Mouse (Mus musculus) heart, postnatal 4 days (tissue): ENCODE data around the gene Nfe2. TPM values are rescaled to one million over a fixed set of nuclear protein-coding genes. Genes with fewer than 3 reads are reported as not detected.
A peak's percentile ranks its signal among the peaks of the same experiment; 100 is the strongest.

Experiments
- DNase-seq: peaks from one replicate; pipeline ENCODE4 v3.0.0; 2021
- microRNA-seq, 2 experiments: library from miRNA; unstranded; fragments of <30 nt; microRNA quantifications; one replicate each; pipeline ENCODE4 v1.2.0; 2021 to 2022
- total RNA-seq, 2 experiments: library from RNA; stranded (reverse); gene quantifications; 2 replicates each; pipeline ENCODE4 v1.2.3; 2021

The Nfe2 gene
- total RNA-seq, 2 experiments from 2014 or later, result 1.0 to 1.1 TPM

DNA sequence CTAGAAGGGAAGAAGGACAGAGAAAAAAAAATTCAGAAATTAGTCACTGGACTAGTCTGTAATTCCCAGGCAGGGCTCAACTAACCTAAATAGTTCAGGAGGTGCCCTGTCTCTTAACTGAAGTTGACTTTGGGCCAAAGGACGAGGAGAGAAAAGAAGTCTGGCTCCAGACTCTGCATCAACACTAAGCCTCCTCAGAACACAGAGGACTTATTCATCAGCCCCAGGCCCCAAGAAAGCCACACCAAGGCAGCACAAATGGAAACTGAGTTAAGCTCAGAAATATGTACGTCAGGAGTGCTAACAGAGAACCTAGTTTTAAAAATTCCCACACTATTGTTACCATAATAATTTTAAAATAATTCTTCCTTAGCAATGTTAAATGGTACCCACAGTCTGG, 44.1 kb downstream of the Nfe2 start:
- no peak for DNase-seq

DNA sequence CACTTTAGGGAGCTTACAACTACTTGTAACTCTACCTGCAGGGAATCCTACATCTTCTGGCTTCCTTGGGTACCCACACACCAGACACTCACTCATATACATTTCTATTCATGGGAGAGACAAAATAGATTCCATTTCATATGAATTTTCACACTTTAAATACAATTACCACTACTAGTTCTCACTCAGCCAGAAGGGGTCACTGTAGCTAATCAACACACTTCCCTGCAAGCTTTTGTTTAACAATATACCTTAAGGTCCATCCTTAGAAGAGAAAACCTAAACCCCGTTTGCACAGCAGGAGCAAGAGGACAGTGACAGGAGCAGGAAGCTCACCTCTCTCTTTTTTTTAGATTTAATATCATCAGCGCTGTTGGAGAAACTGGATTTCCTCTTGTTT, 53.0 kb downstream of the Nfe2 start:
- no peak for DNase-seq

GRCm38 (mm10) chr15:103202088-103202793, 56.0 kb downstream of the Nfe2 start:
- peak; percentile 76 for DNase-seq

Small RNAs within 50 kb of the gene (microRNA-seq; reads per million reads assigned to microRNA genes)
- 147 to 248 reads per million in 2 experiments for gene Mir148b

Other genes with a start within 250 kb of the Nfe2 start
- under 1 TPM in 1 of 2 experiments, not detected in 1; 0.14 TPM for gene Hoxc4, start 239.5 kb downstream of the Nfe2 start, total RNA-seq
- gene Smug1, start 91.3 kb downstream of the Nfe2 start, total RNA-seq, result 10 to 100 TPM; 12.7 to 14.1 TPM
- gene Cbx5, start 18.6 kb downstream of the Nfe2 start, total RNA-seq, result 100 to 1,000 TPM; 146 TPM
- 100 to 1,000 TPM; 408 to 415 TPM for gene Hnrnpa1, start 18.0 kb downstream of the Nfe2 start, total RNA-seq
- 10 to 100 TPM; 88.7 to 91.2 TPM for gene Copz1, start 14.3 kb upstream of the Nfe2 start, total RNA-seq
- gene Gpr84, start 52.2 kb upstream of the Nfe2 start, total RNA-seq, result not detected
- gene Zfp385a, start 81.7 kb upstream of the Nfe2 start, total RNA-seq, result 10 to 100 TPM; 21.9 to 22.0 TPM
- 100 to 1,000 TPM; 120 to 121 TPM for gene Itga5, start 108.4 kb upstream of the Nfe2 start, total RNA-seq
- gene Gtsf1, start 172.1 kb upstream of the Nfe2 start, total RNA-seq, result 1 to 10 TPM; 1.3 to 1.8 TPM
- gene Gtsf2, start 190.1 kb upstream of the Nfe2 start, total RNA-seq, result not detected
- 1 to 10 TPM; 2.7 to 3.4 TPM for gene Nckap1l, start 195.4 kb upstream of the Nfe2 start, total RNA-seq
- 1 to 10 TPM; 1.8 to 2.2 TPM for gene Pde1b, start 244.6 kb upstream of the Nfe2 start, total RNA-seq